In genomic region chr6:97315311-97315710, GRCm38 (mm10) we compare ENCODE assay signal across 28 mouse cellular contexts.
DNase-seq lines count a peak whose midpoint lies in the region; ATAC-seq and TF ChIP-seq lines count a peak whose summit lies in the region.
"Had no signal": no experiment of that assay in that cellular context is flagged by ENCODE, and none has a peak within 500 bp of the region (broad histone marks: within the 10 kb centered on the region; RNA-seq: fewer than 3 reads in every experiment).

No protein-coding gene starts in this region.

- peaks cover 8% of the 10 kb centered on the region for H3K4me1 ChIP-seq in heart, embryonic 11.5 days (ENCODE audit: control insufficient read depth, insufficient read depth, low read length)

- in situ Hi-C loops in Patski (cut with MboI; ENCODE audit: low pct_unique_long_range_greater_than_20kb) = no loop called here

- H3K4me3 ChIP-seq in heart, embryonic 11.5 days (ENCODE audit: low read depth, low read length) = no peak overlapping the region
- H3K4me3 ChIP-seq: embryonic facial prominence, embryonic 10.5 days; embryonic facial prominence, embryonic 13.5 days; erythroblast, embryonic 14.5 days; forebrain, embryonic 12.5 days; forebrain, embryonic 15.5 days; heart, embryonic 13.5 days had no signal

- TF ChIP-seq CTCF in Patski (IDR thresholded peaks at IDR 0.05) = no peak

- H3K9me3 ChIP-seq in heart, embryonic 11.5 days (replicated peaks; ENCODE audit: control insufficient read depth, low read length) = no peaks in the 10 kb centered on the region
- H3K9me3 ChIP-seq: embryonic facial prominence, embryonic 10.5 days; embryonic facial prominence, embryonic 13.5 days; forebrain, embryonic 12.5 days; forebrain, embryonic 15.5 days; heart, embryonic 13.5 days had no signal

- no peaks in the 10 kb centered on the region for H3K27me3 ChIP-seq in heart, embryonic 11.5 days (ENCODE audit: control insufficient read depth, insufficient read depth, low read length)
- no peaks in the 10 kb centered on the region for H3K27me3 ChIP-seq in Patski
- H3K27me3 ChIP-seq: CH12.LX; forebrain, embryonic 15.5 days; heart, embryonic 13.5 days had no signal

- no peak for ATAC-seq in heart, embryonic 11.5 days (replicated peaks; ENCODE audit: insufficient number of reproducible peaks, low FRiP score, low TSS enrichment)
- peak; percentile 34 for ATAC-seq in Patski
- ATAC-seq: activated CD4-positive, CD25-positive, alpha-beta regulatory T cell, adult 4 months; forebrain, embryonic 15.5 days; hindbrain, postnatal 0 days had no signal

- WGBS in heart, embryonic 11.5 days (ENCODE audit: insufficient replicate concordance) = 34% methylated on average over 3 of the region's 3 CpGs

- H3K27ac ChIP-seq in heart, embryonic 11.5 days (ENCODE audit: low read depth, low read length) = no peak overlapping the region
- H3K27ac ChIP-seq: embryonic facial prominence, embryonic 10.5 days; embryonic facial prominence, embryonic 13.5 days; forebrain, embryonic 12.5 days; forebrain, embryonic 15.5 days; heart, embryonic 13.5 days; hindbrain, embryonic 14.5 days; hindbrain, postnatal 0 days had no signal

- CTCF ChIA-PET in Patski (lab: Charles Lee) = interaction anchor here (0.8 to 1.4 kb wide), 3 partner anchors 14 to 102 kb away, joined by 3 to 7 read pairs (median 4); no protein-coding TSS in a partner anchor

- H3K36me3 ChIP-seq in heart, embryonic 11.5 days (ENCODE audit: control insufficient read depth, insufficient read depth, low read length) = no peaks in the 10 kb centered on the region
- H3K36me3 ChIP-seq: embryonic facial prominence, embryonic 10.5 days; embryonic facial prominence, embryonic 13.5 days; forebrain, embryonic 15.5 days; G1E; heart, embryonic 13.5 days had no signal

- no peak overlapping the region for H3K4me2 ChIP-seq in heart, embryonic 11.5 days
- H3K4me2 ChIP-seq: embryonic facial prominence, embryonic 13.5 days; forebrain, embryonic 12.5 days; forebrain, embryonic 15.5 days; heart, embryonic 13.5 days; hindbrain, embryonic 14.5 days had no signal

- POLR2A ChIA-PET in Patski (lab: Charles Lee) = interaction anchor here (0.8 kb wide), 1 partner anchor 16 kb away, joined by 4 read pairs; no protein-coding TSS in a partner anchor

- no peak overlapping the region for H3K9ac ChIP-seq in heart, embryonic 11.5 days (ENCODE audit: low read depth, low read length)
- H3K9ac ChIP-seq: embryonic facial prominence, embryonic 13.5 days; forebrain, embryonic 12.5 days; forebrain, embryonic 15.5 days; heart, embryonic 13.5 days; hindbrain, embryonic 14.5 days had no signal

- peak; percentile 82 for DNase-seq in heart, adult 11 months
- no peak for DNase-seq in Patski (ENCODE audit: low read depth, low spot score)
- peak; percentile 58 for DNase-seq in retina, postnatal 1 day
- DNase-seq in urinary bladder, postnatal 14 days (ENCODE audit: low spot score) = no peak
- DNase-seq in thymus, postnatal 36 days = no peak
- DNase-seq: adrenal gland, adult 8-10 months; adrenal gland, postnatal 25 days; B cell, adult 2 months; cerebellum, adult 11-12 months; cerebellum, adult 8-10 months; cerebellum, postnatal 10 days; cerebellum, postnatal 36 days; embryo, embryonic 11 days; gastrocnemius, postnatal 25 days; heart, postnatal 14 days; heart, postnatal 4 days had no signal

Comparison
In these comparisons a context has a peak if more than half of its experiments do, and no peak if none do; other contexts are left out.
1. DNase-seq: peak in heart, adult 11 months (single experiment) and retina, postnatal 1 day (single experiment); none in Patski (single experiment), urinary bladder, postnatal 14 days (single experiment) and thymus, postnatal 36 days (0 of 2).